Mouse (Mus musculus) kidney, adult 2 months (tissue): Measurements from ENCODE around the gene Trp53i11. TPM values are rescaled to one million over a fixed set of nuclear protein-coding genes. Genes with fewer than 3 reads are reported as not detected.

ENCODE experiments used
- DNase-seq: peaks from one replicate; pipeline ENCODE4 v3.0.0; 2021
- H3K27ac ChIP-seq: fragments of 200-500 bp; 2 replicates; pipeline ENCODE4 v1.5.1; 2012; ENCODE audit warnings: low read depth, low read length, control low read depth, inconsistent platforms; ENCODE audit not compliant: insufficient read depth
- H3K27me3 ChIP-seq: fragments of 200-500 bp; replicated peaks from 2 replicates; pipeline ENCODE4 v1.6.1; 2012; ENCODE audit warnings: mild to moderate bottlenecking, moderate library complexity, low read length, inconsistent platforms; ENCODE audit not compliant: control insufficient read depth, insufficient read depth
- H3K36me3 ChIP-seq: fragments of 200-500 bp; 2 replicates; pipeline ENCODE4 v1.6.1; 2012; ENCODE audit warnings: mild to moderate bottlenecking, moderate library complexity, low read length, inconsistent platforms; ENCODE audit not compliant: control insufficient read depth, insufficient read depth
- H3K4me1 ChIP-seq: fragments of 200-500 bp; 2 replicates; pipeline ENCODE4 v1.6.1; 2011; ENCODE audit warnings: low read length; ENCODE audit not compliant: control insufficient read depth, insufficient read depth
- H3K4me3 ChIP-seq: fragments of 200-500 bp; 2 replicates; pipeline ENCODE4 v1.5.1; 2011; ENCODE audit warnings: mild to moderate bottlenecking, low read depth, low read length, control low read depth; ENCODE audit not compliant: insufficient read depth
- CTCF ChIP-seq: fragments of 200-500 bp; conservative IDR thresholded peaks from 2 replicates; pipeline ENCODE4 v1.5.1; 2011; ENCODE audit warnings: low read depth, mild to moderate bottlenecking, control low read depth, low read length, moderate library complexity, mixed read lengths; ENCODE audit not compliant: insufficient read depth, insufficient read length
- POLR2A ChIP-seq: fragments of 200-500 bp; IDR thresholded peaks from one replicate; pipeline ENCODE4 v1.6.1; 2011; ENCODE audit warnings: low read depth, low read length, control low read depth
- WGBS: fragments of 180-500 bp; shearing (Covaris S2); methylation state at CpG from one replicate; pipeline ENCODE4 v1.1.7; 2018; 5-methylcytosine and 5-hydroxymethylcytosine counted together
- polyA plus RNA-seq: library from polyadenylated mRNA; depleted of rRNA; stranded (reverse); fragments of >200 nt; gene quantifications from 2 replicates; pipeline ENCODE4 v1.2.3, GENCODE M21; 2012; rRNA removed

The Trp53i11 gene
- polyA plus RNA-seq, 1 experiment = 18.3 TPM

DNA sequence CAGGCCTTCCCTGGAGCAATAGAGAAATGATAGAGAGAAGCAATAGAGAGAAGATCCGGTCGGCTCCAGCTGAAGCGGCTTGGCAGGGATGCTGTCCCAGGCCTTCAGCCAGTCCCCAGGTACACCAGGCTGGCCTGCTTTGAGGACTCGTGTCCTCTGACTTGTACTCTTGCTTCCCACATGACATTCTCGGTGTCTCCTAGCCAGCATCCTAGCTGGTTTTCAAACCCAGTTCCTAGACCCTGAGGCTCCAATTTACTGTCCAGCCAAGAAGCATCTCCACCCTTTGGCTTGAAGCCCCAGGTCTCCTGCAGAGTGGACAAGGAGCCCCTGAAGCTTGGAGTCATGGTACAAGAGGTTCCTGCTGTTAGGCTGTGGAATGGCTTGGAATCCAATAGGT lies 54.8 kb downstream of the Trp53i11 start:
- DNase-seq = no peak
- H3K27ac ChIP-seq = no peak overlapping the region
- no peak overlapping the region for H3K4me3 ChIP-seq
- TF ChIP-seq POLR2A (no peak), CTCF (no peak)
- H3K27me3 ChIP-seq = no peaks in the 10 kb centered on the region
- H3K36me3 ChIP-seq = no peaks in the 10 kb centered on the region
- no peaks in the 10 kb centered on the region for H3K4me1 ChIP-seq
- 80% methylated on average over 5 of the region's 5 CpGs for whole genome bisulfite sequencing

DNA sequence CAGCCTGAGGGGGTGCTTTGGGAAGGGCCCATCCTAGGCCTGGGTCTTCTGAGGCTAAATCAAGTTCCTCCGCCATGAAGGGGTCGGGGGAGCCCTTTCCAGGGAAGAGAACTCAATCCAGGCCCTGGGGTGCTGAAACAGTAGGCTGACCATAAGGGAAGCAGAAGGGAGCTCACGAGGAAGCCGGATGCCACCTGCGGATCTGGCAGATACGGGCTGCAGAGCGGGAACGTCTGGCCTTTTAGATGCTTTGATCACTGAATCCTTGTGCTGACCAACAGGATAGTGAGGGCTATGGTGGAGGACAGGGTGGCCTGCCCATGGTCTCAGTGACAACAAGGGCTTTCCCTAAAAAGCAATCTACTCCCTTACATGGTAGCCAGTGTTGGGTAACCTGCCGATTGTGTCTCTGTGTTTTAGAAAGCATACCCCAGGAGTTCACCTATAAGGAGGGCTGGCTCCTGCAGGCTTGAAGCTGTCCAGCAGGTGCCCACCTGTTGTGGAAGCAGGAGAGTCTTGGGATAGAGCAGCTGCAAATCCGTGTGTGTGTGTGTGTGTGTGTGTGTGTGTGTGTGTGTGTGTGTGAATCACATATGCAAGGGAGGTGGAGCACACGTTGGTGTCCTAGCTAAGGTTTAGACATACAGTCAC lies 56.2 kb downstream of the Trp53i11 start:
- DNase-seq = no peak
- WGBS = 86% methylated on average over 11 of the region's 11 CpGs
- no peaks in the 10 kb centered on the region for H3K4me1 ChIP-seq
- H3K27ac ChIP-seq = no peak overlapping the region
- H3K36me3 ChIP-seq = no peaks in the 10 kb centered on the region
- TF ChIP-seq POLR2A (no peak), CTCF (no peak)
- no peaks in the 10 kb centered on the region for H3K27me3 ChIP-seq
- no peak overlapping the region for H3K4me3 ChIP-seq

DNA sequence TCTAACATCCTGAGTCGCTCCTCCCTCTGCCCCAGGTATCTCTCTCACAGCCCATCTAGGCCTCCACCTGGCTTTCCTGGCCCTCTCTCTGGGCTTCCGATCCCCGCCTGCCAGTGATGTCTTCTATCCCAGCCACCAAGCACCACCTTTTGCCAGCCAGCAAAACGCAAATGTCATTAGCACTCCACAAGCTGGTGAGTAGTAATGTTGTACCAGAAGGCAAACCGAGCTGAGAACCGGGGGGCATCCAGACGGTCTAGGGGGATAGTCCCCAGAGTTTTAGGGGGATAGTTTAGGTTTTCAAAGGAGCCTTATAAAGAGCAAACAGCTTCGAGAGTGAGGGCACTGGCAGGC lies 56.7 kb downstream of the Trp53i11 start:
- Histone ChIP-seq H3K36me3 (no peaks in the 10 kb centered on the region), H3K4me1 (no peaks in the 10 kb centered on the region), H3K27ac (no peak overlapping the region), H3K4me3 (no peak overlapping the region), H3K27me3 (no peaks in the 10 kb centered on the region)
- TF ChIP-seq POLR2A = no peak
- no peak for TF ChIP-seq CTCF
- no peak for DNase-seq
- WGBS = 92% methylated on average over 8 of the region's 8 CpGs

DNA sequence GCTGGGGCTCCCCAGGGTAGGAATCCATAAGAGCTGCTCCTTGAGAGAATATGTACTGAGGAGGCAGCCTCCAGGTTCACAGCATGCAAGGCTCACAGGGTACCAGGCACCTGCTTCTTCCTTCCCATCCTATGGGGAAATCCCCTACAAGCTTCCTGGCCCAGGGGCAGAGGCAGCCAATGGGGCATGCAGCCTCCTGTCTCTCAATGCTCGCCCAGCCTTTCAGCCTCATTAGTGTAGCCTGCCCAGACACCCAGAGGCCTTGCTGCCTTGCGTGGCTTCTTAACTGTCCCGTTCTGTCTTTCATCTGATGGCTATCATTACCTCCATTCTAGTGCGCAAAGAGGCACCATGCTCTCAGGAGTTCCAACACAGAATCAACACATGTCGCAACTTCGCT lies 61.7 kb downstream of the Trp53i11 start:
- no peak overlapping the region for H3K27ac ChIP-seq
- no peaks in the 10 kb centered on the region for H3K4me1 ChIP-seq
- TF ChIP-seq CTCF = no peak
- TF ChIP-seq POLR2A = no peak
- no peaks in the 10 kb centered on the region for H3K36me3 ChIP-seq
- WGBS = 74% methylated on average over 6 of the region's 6 CpGs
- no peak overlapping the region for H3K4me3 ChIP-seq
- no peaks in the 10 kb centered on the region for H3K27me3 ChIP-seq
- no peak for DNase-seq

DNA sequence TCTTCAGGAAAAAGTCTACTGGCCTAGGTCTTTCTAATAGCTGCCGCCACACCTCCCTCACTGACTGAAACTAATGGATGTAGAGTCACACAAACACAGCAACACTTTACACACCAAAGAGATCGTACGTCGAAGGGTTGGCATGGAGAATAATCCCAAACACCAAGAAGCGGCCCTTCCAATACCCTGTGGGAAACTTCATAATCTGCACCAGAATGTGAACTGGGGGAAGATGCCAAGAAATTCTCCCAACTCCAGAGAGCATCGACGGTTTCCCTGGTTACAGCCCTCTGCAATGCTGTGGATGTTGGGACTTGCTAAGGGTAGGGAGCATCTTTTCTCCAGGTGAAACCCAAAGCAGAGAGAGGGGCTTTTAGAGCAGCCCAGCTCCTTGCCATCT lies 63.3 kb downstream of the Trp53i11 start:
- H3K36me3 ChIP-seq = no peaks in the 10 kb centered on the region
- H3K4me1 ChIP-seq = no peaks in the 10 kb centered on the region
- H3K27ac ChIP-seq = no peak overlapping the region
- TF ChIP-seq CTCF = no peak
- TF ChIP-seq POLR2A = no peak
- DNase-seq = no peak
- 93% methylated on average over 7 of the region's 7 CpGs for WGBS
- H3K4me3 ChIP-seq = no peak overlapping the region
- H3K27me3 ChIP-seq = no peaks in the 10 kb centered on the region

Other genes starting within 250 kb of the Trp53i11 start
- gene Prdm11, start 141.4 kb upstream of the Trp53i11 start, polyA plus RNA-seq = 3.6 and 4.4 TPM in 2 replicates
- gene Tspan18, start 147.0 kb downstream of the Trp53i11 start, polyA plus RNA-seq = 18.9 and 20.9 TPM in 2 replicates